Mouse (Mus musculus): ENCODE results near the gene Anapc11.
"Not testable (repeated sequence)": the region's sequence is repeated elsewhere in the genome, so short reads cannot be mapped to it uniquely, and the experiment has no call there.

Gene Anapc11

GRCm38 (mm10) chr11:120575046-120575445 lies 23.2 kb upstream of the Anapc11 start:
- no peak for DNase-seq (ENCODE audit: low spot score in 2 of 2)

GRCm38 (mm10) chr11:120575940-120576339 lies 22.3 kb upstream of the Anapc11 start:
- no peak for DNase-seq (ENCODE audit: low spot score in 2 of 2)

GRCm38 (mm10) chr11:120576365-120576981 lies 21.7 kb upstream of the Anapc11 start:
- DNase-seq (ENCODE audit: low spot score in 2 of 2) = no peak

- peak in 1 of 2 experiments; percentile 25 for DNase-seq (ENCODE audit: low spot score in 2 of 2)
These were observed 20.8 kb upstream of the Anapc11 start for GRCm38 (mm10) chr11:120577211-120578023.

- DNase-seq (ENCODE audit: low spot score in 2 of 2) = peak in 1 of 2 experiments; percentile 21
These were observed 20.1 kb upstream of the Anapc11 start for GRCm38 (mm10) chr11:120578024-120578693.

GRCm38 (mm10) chr11:120578694-120579243 lies 19.5 kb upstream of the Anapc11 start:
- DNase-seq (ENCODE audit: low spot score in 2 of 2) = peak in 1 of 2 experiments; percentile 32

- peak; percentile 83 to 87 for DNase-seq (ENCODE audit: low spot score in 2 of 2)
These were observed 18.7 kb upstream of the Anapc11 start for GRCm38 (mm10) chr11:120579316-120580107.

- peak; percentile 47 to 66 for DNase-seq (ENCODE audit: low spot score in 2 of 2)
These were observed 18.0 kb upstream of the Anapc11 start for GRCm38 (mm10) chr11:120580190-120580589.

GRCm38 (mm10) chr11:120580871-120581331 lies 17.3 kb upstream of the Anapc11 start:
- DNase-seq (ENCODE audit: low spot score in 2 of 2) = peak; percentile 69

- DNase-seq (ENCODE audit: low spot score in 2 of 2) = peak; percentile 87 to 89
These were observed 16.5 kb upstream of the Anapc11 start, which contains the start of gene Arhgdia for GRCm38 (mm10) chr11:120581490-120582267. Gene Arhgdia, minus strand, starts transcription at chr11:120581624.

GRCm38 (mm10) chr11:120582268-120582981 lies 15.8 kb upstream of the Anapc11 start:
- peak; percentile 44 to 72 for DNase-seq (ENCODE audit: low spot score in 2 of 2)

GRCm38 (mm10) chr11:120582982-120583293 lies 15.3 kb upstream of the Anapc11 start:
- not testable (repeated sequence) for DNase-seq (ENCODE audit: low spot score in 2 of 2)

- DNase-seq (ENCODE audit: low spot score in 2 of 2) = no peak
These were observed 14.3 kb upstream of the Anapc11 start for GRCm38 (mm10) chr11:120583937-120584336.

GRCm38 (mm10) chr11:120588531-120588930 lies 9.7 kb upstream of the Anapc11 start:
- no peak for DNase-seq (ENCODE audit: low spot score in 2 of 2)

GRCm38 (mm10) chr11:120597240-120598235 lies 683 bp upstream of the Anapc11 start:
- peak; percentile 42 to 54 for DNase-seq (ENCODE audit: low spot score in 2 of 2)

- DNase-seq (ENCODE audit: low spot score in 2 of 2) = no peak
These were observed 849 bp downstream of the Anapc11 start for GRCm38 (mm10) chr11:120598990-120599549.

GRCm38 (mm10) chr11:120600716-120601115 lies 2.5 kb downstream of the Anapc11 start:
- no peak for DNase-seq (ENCODE audit: low spot score in 2 of 2)

- DNase-seq (ENCODE audit: low spot score in 2 of 2) = no peak
These were observed 5.3 kb downstream of the Anapc11 start for GRCm38 (mm10) chr11:120603545-120603944.
